Mouse (Mus musculus) heart, adult 2 months (tissue): ENCODE data around the gene Saa2.

Source experiments
- CTCF ChIP-seq: fragments of 200-600 bp; IDR thresholded peaks from 2 replicates; pipeline ENCODE4 v1.8.1; 2022; ENCODE audit warnings: antibody characterized with exemption, mild to moderate bottlenecking, moderate library complexity
- EP300 ChIP-seq: fragments of 200-500 bp; IDR thresholded peaks from 2 replicates; pipeline ENCODE4 v1.6.1; 2011; ENCODE audit warnings: low read depth, low read length, control low read depth; ENCODE audit not compliant: insufficient read depth
- POLR2A ChIP-seq: fragments of 200-500 bp; IDR thresholded peaks from 2 replicates; pipeline ENCODE4 v1.6.1; 2011; ENCODE audit warnings: mild to moderate bottlenecking, low read depth, low read length, control low read depth; ENCODE audit not compliant: insufficient read depth

- TF ChIP-seq POLR2A = no peak
- no peak for TF ChIP-seq CTCF
- TF ChIP-seq EP300 = no peak
Measured at GRCm38 (mm10) chr7:46724396-46724795, 27.2 kb upstream of the Saa2 start.
